Mouse (Mus musculus): ENCODE data around the gene Cdk8.
"Not testable (repeated sequence)": the region's sequence is repeated elsewhere in the genome, so short reads cannot be mapped to it uniquely, and the experiment has no call there.

The Cdk8 gene
- long read RNA-seq, experiment 1, partial matches to known transcripts, result 1 of 19 reads
- long read RNA-seq, experiment 1, other reads (novel, unspliced or antisense), result 14 of 19 reads
- long read RNA-seq, experiment 2, partial matches to known transcripts, result 2 of 5 reads
- long read RNA-seq, experiment 2, other reads (novel, unspliced or antisense), result 3 of 5 reads

- intact Hi-C loops (cut with DNase I), result loop anchor here (5.0 kb wide), 1 partner anchor 36 kb away; no protein-coding TSS in a partner anchor
Observed at GRCm38 (mm10) chr5:146230864-146231654, at the start of gene Cdk8. Gene Cdk8, plus strand, starts transcription at chr5:146231230.

GRCm38 (mm10) chr5:146185204-146185603, 45.8 kb upstream of the Cdk8 start, which contains the start of gene 1700001J03Rik:
Gene 1700001J03Rik, minus strand, starts transcription at chr5:146185304.
- intact Hi-C loops (cut with DNase I), result not testable (repeated sequence)

- intact Hi-C loops (cut with DNase I), result loop anchor here (1.0 kb wide), 1 partner anchor 116 kb away; no protein-coding TSS in a partner anchor
Observed at GRCm38 (mm10) chr5:146187441-146187840, 43.6 kb upstream of the Cdk8 start.

- intact Hi-C loops (cut with DNase I), result no loop called here
Observed at GRCm38 (mm10) chr5:146188144-146188543, 42.9 kb upstream of the Cdk8 start.

GRCm38 (mm10) chr5:146188712-146189111, 42.3 kb upstream of the Cdk8 start:
- intact Hi-C loops (cut with DNase I), result no loop called here

- intact Hi-C loops (cut with DNase I), result no loop called here
Observed at GRCm38 (mm10) chr5:146190093-146190492, 40.9 kb upstream of the Cdk8 start.

- intact Hi-C loops (cut with DNase I), result no loop called here
Observed at GRCm38 (mm10) chr5:146190501-146191269, 40.3 kb upstream of the Cdk8 start.

- intact Hi-C loops (cut with DNase I), result no loop called here
Observed at GRCm38 (mm10) chr5:146193360-146193759, 37.7 kb upstream of the Cdk8 start.

- intact Hi-C loops (cut with DNase I), result no loop called here
Observed at GRCm38 (mm10) chr5:146199073-146199472, 32.0 kb upstream of the Cdk8 start.

GRCm38 (mm10) chr5:146199540-146199939, 31.5 kb upstream of the Cdk8 start:
- intact Hi-C loops (cut with DNase I), result no loop called here

GRCm38 (mm10) chr5:146200580-146200979, 30.4 kb upstream of the Cdk8 start:
- intact Hi-C loops (cut with DNase I), result no loop called here

- intact Hi-C loops (cut with DNase I), result no loop called here
Observed at GRCm38 (mm10) chr5:146203921-146204320, 27.1 kb upstream of the Cdk8 start.

- intact Hi-C loops (cut with DNase I), result no loop called here
Observed at GRCm38 (mm10) chr5:146205537-146205936, 25.5 kb upstream of the Cdk8 start.

GRCm38 (mm10) chr5:146220501-146220878, 10.5 kb upstream of the Cdk8 start:
- intact Hi-C loops (cut with DNase I), result no loop called here

GRCm38 (mm10) chr5:146220879-146221714, 9.9 kb upstream of the Cdk8 start, which contains the start of gene Rnf6:
Gene Rnf6, minus strand, starts transcription at chr5:146221555.
- intact Hi-C loops (cut with DNase I), result no loop called here

- intact Hi-C loops (cut with DNase I), result no loop called here
Observed at GRCm38 (mm10) chr5:146221722-146222121, 9.3 kb upstream of the Cdk8 start.

GRCm38 (mm10) chr5:146223786-146224185, 7.2 kb upstream of the Cdk8 start:
- intact Hi-C loops (cut with DNase I), result no loop called here

GRCm38 (mm10) chr5:146227496-146227895, 3.5 kb upstream of the Cdk8 start:
- intact Hi-C loops (cut with DNase I), result no loop called here

GRCm38 (mm10) chr5:146229869-146230650, 970 bp upstream of the Cdk8 start:
- intact Hi-C loops (cut with DNase I), result loop anchor here (5.0 kb wide), 1 partner anchor 37 kb away; no protein-coding TSS in a partner anchor

GRCm38 (mm10) chr5:146231655-146231996, 596 bp downstream of the Cdk8 start:
- intact Hi-C loops (cut with DNase I), result loop anchor here (5.0 kb wide), 1 partner anchor 36 kb away; no protein-coding TSS in a partner anchor

All from adrenal gland (tissue).